Mouse (Mus musculus) effector memory CD4-positive, alpha-beta T cell, adult 7 months (primary cell): ENCODE results near the gene Gpr12. TPM values are rescaled to one million over a fixed set of nuclear protein-coding genes. Genes with fewer than 3 reads are reported as not detected.

Experiments used
- polyA plus RNA-seq: library from polyadenylated mRNA; unstranded; fragments of 100-300 nt; shearing (Covaris generic); gene quantifications from one replicate; pipeline ENCODE4 v1.2.1, GENCODE M21; 2017

Gpr12 gene
- polyA plus RNA-seq = not detected

DNA sequence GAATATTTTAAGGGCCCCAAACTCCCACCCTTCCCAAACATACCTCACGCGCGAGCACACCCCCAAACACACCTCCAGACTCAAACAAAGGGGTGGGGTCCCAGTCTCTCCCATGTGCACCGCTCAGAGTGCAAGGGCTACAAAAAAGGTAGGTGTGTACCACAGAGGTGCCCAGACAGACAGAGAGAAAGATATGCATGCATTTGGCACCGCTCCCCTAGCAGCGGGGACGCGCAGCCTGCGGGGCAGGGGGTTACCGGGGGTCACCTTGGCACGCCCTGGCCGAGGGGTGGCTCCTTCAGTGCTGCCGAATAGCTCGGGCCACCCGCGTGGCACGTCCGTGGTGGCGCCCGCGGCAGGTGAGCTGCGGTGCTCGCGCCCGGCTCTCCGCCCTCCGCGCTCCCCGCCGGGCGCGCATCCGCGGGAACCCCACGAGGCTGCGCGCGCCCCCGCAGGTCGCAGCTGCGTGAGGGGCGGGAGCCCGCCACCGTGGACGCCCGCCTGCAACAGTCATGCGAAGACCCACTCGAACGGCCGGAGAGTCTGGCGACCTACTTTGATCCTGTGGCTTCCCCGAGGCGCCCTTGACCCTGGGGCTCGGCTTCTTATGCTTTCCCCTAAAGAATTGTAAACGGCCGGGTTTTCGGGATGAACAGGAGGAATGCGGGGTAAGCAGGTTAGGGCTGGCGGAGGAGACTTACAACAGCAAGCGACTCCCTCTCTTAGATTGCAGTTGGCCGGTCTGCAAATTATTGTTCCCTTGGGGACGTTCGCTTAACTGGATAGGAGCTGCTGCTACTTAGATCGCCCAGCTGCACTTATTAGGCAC is at the start of gene Gpr12:
Gene Gpr12 (minus strand): TSS at position 762 of the 829 bp plus-strand sequence.

DNA sequence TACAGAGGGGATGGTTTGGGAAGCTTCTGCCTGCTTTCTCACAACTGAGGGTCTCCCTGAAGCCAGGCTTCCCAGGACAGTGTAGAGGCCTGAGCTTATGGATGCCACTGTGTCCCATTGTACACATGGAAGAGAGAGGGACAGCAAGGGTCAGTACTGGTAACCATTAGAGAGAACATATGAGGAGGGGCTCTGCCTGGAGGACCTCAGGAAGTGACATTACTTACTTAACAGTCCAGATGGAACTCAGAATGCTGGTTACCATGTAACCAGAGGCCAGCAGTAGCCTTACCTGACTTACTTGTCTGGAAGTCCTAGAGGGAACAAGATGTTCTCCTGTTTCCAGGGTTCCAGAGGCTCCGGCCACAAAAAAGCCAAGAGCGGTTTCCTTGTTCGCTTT is 29.2 kb downstream of the Gpr12 start, which contains the start of gene Gm3415:
Gene Gm3415 (plus strand): TSS at position 301 of the 400 bp plus-strand sequence.

DNA sequence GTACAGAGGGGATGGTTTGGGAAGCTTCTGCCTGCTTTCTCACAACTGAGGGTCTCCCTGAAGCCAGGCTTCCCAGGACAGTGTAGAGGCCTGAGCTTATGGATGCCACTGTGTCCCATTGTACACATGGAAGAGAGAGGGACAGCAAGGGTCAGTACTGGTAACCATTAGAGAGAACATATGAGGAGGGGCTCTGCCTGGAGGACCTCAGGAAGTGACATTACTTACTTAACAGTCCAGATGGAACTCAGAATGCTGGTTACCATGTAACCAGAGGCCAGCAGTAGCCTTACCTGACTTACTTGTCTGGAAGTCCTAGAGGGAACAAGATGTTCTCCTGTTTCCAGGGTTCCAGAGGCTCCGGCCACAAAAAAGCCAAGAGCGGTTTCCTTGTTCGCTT is 47.7 kb downstream of the Gpr12 start, which contains the start of gene Gm3409:
Gene Gm3409 (plus strand): TSS at position 301 of the 400 bp plus-strand sequence.

Other genes with a start within 250 kb of the Gpr12 start
- gene Wasf3, start 200.3 kb downstream of the Gpr12 start, polyA plus RNA-seq = 0.10 TPM
- gene Gm6408, start 103.3 kb downstream of the Gpr12 start, polyA plus RNA-seq = not detected
- not detected for gene Gm6370, start 93.9 kb downstream of the Gpr12 start, polyA plus RNA-seq
- not detected for gene 4930449I24Rik, start 82.8 kb downstream of the Gpr12 start, polyA plus RNA-seq
- not detected for gene Gm3402, start 71.1 kb downstream of the Gpr12 start, polyA plus RNA-seq
- gene Gm3404, start 59.4 kb downstream of the Gpr12 start, polyA plus RNA-seq = not detected
- gene Gm3409, start 47.6 kb downstream of the Gpr12 start, polyA plus RNA-seq = not detected
- gene Gm3415, start 29.1 kb downstream of the Gpr12 start, polyA plus RNA-seq = not detected
- gene Usp12, start 209.8 kb upstream of the Gpr12 start, polyA plus RNA-seq = 38.1 TPM
- 419 TPM for gene Rpl21, start 247.7 kb upstream of the Gpr12 start, polyA plus RNA-seq